Mouse (Mus musculus) bone marrow, adult 2 months (tissue): ENCODE measurements around the gene Ucn.

Experiments
- CTCF ChIP-seq: fragments of 200-500 bp; IDR thresholded peaks from 2 replicates; pipeline ENCODE4 v1.5.1; 2011; ENCODE audit warnings: low read length, control low read depth; ENCODE audit not compliant: control insufficient read depth, insufficient read depth
- POLR2A ChIP-seq: fragments of 200-500 bp; IDR thresholded peaks from 2 replicates; pipeline ENCODE4 v1.6.1; 2011; ENCODE audit warnings: low read depth, mild to moderate bottlenecking, control low read depth, low read length, borderline replicate concordance; ENCODE audit not compliant: control insufficient read depth

GRCm38 (mm10) chr5:31183678-31184077 lies 45.0 kb upstream of the Ucn start:
- TF ChIP-seq POLR2A, result no peak
- no peak for TF ChIP-seq CTCF
